Mouse (Mus musculus) intestine, embryonic 14.5 days (tissue): ENCODE data around the gene Adgrb2. TPM values are rescaled to one million over a fixed set of nuclear protein-coding genes. Genes with fewer than 3 reads are reported as not detected.

ENCODE experiments used
- ATAC-seq: fragments of 200-750 bp; cut with Nextera tagmentation; replicated peaks from 2 replicates; pipeline ENCODE4 v1.8.0; 2017; ENCODE audit warnings: low read depth, moderate number of reproducible peaks, moderate TSS enrichment, moderate library complexity; ENCODE audit not compliant: low FRiP score, low TSS enrichment
- DNase-seq: peaks from one replicate; pipeline ENCODE4 v3.0.0-alpha.2; 2018; ENCODE audit warnings: low spot score
- H3K27ac ChIP-seq: fragments of 300-500 bp; sonication (generic); 2 replicates; pipeline ENCODE4 v1.5.1; 2014; ENCODE audit warnings: low read depth, mild to moderate bottlenecking, control low read depth
- H3K27me3 ChIP-seq: fragments of 300-500 bp; sonication (generic); replicated peaks from 2 replicates; pipeline ENCODE4 v1.6.1; 2014; ENCODE audit warnings: low read length, control low read depth; ENCODE audit not compliant: control insufficient read depth, insufficient read depth
- H3K36me3 ChIP-seq: fragments of 300-500 bp; sonication (generic); 2 replicates; pipeline ENCODE4 v1.6.1; 2014; ENCODE audit warnings: low read length, control low read depth; ENCODE audit not compliant: control insufficient read depth, insufficient read depth
- H3K4me1 ChIP-seq: fragments of 300-500 bp; sonication (generic); replicated peaks from 2 replicates; pipeline ENCODE4 v1.6.1; 2014; ENCODE audit warnings: low read length, control low read depth, mixed read lengths; ENCODE audit not compliant: control insufficient read depth, insufficient read depth
- H3K4me2 ChIP-seq: fragments of 300-500 bp; sonication (generic); 2 replicates; pipeline ENCODE4 v1.6.1; 2014; ENCODE audit warnings: low read length
- H3K4me3 ChIP-seq: fragments of 300-500 bp; sonication (generic); 2 replicates; pipeline ENCODE4 v1.5.1; 2014; ENCODE audit warnings: low read depth, low read length, control low read depth, mixed read lengths
- H3K9ac ChIP-seq: fragments of 300-500 bp; sonication (generic); 2 replicates; pipeline ENCODE4 v1.6.1; 2014; ENCODE audit warnings: mild to moderate bottlenecking, low read length
- H3K9me3 ChIP-seq: fragments of 300-500 bp; sonication (generic); 2 replicates; pipeline ENCODE4 v1.6.1; 2016; ENCODE audit warnings: low read length, control low read depth; ENCODE audit not compliant: control insufficient read depth
- WGBS: fragments of 180-500 bp; shearing (Covaris S2); extraction: QIAGEN DNeasy Blood & Tissue Kit; methylation state at CpG from one replicate; pipeline ENCODE4 v1.1.7; 2014; 5-methylcytosine and 5-hydroxymethylcytosine counted together
- polyA plus RNA-seq: library from polyadenylated mRNA; unstranded; fragments of >200 nt; fragmentation: Nextera tagmentation; extraction: Ambion mirVana; gene quantifications from 2 replicates; pipeline ENCODE4 v1.2.1, GENCODE M21; 2014

Adgrb2 gene
- polyA plus RNA-seq: 2.7 and 2.9 TPM in 2 replicates

DNA sequence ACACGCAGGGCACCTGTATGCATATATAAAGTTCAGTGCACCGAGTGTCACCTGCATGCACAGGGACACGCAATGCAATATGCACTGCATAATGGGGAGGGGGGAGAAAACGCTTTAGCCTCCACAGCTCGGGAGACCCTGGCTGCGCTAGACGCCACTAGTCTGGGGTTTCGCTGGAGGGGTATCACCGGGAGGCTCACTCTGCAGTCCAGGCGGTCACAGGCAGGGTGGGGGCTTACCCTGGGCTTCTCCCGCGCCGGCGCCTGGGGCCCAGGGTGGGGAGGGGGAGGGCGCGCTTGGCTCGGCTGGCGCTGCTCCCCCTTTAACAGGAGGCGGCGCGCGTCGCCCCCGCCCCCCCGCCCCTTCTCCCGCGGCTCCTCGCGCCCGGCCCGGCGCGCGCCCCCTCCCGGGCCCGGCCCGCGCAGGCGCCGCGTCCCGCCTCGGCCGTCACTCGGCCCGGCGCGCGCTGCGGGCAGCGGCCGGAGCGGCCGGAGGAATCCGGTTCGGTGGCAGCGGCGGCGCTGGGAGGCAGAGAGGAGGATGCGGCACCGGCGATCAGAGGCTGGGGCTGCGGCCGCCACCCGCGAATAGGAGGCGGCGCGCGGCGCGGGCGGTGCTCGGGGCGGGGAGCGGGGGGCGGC is at the start of gene Adgrb2:
Gene Adgrb2, plus strand, starts transcription at position 450 of the 641 bp plus-strand sequence.
- Histone ChIP-seq H3K4me2 (peak within 1 kb of the TSS; percentile 91), H3K4me3 (peak within 1 kb of the TSS; percentile 60), H3K9me3 (no peaks in the 10 kb centered on the region), H3K36me3 (no peaks in the 10 kb centered on the region), H3K27me3 (peaks cover 59% of the 10 kb centered on the region), H3K4me1 (peaks cover 21% of the 10 kb centered on the region), H3K9ac (peak within 1 kb of the TSS; percentile 60), H3K27ac (no peak within 1 kb of the TSS)
- WGBS: 1% methylated on average over 15 of the region's 77 CpGs
- ATAC-seq: peak; percentile 32; the same call in 1 of the 2 replicates
- DNase-seq: peak; percentile 72

DNA sequence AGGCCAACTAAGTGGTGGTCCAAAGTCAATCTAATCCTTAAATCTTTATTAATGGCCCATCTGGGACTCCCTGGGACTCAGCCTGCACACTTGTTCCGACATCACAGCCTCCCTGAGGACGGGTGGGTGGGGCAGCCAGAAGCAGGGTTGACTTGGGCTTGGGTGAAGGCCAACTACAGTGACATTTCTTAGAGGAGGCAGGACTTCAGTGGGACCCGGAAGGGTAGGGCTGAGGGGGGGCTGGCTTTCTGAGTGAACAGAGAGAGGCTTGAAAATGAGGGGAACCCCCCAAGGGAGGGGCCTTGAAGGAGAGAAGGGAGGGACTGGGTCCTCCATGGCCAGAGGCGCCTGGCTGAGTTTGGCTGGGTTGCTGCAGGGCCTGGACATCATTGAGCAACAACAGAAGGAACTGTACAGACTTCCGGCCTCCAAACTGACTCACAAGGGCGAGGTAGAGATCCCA is 33.3 kb upstream of the Adgrb2 start:
- WGBS: 75% methylated on average over 6 of the region's 6 CpGs
- Histone ChIP-seq H3K27ac (no peak overlapping the region), H3K4me1 (no peaks in the 10 kb centered on the region), H3K27me3 (no peaks in the 10 kb centered on the region), H3K9ac (no peak overlapping the region), H3K9me3 (no peaks in the 10 kb centered on the region), H3K4me2 (no peak overlapping the region), H3K36me3 (no peaks in the 10 kb centered on the region), H3K4me3 (no peak overlapping the region)
- DNase-seq: no peak
- ATAC-seq: no peak

DNA sequence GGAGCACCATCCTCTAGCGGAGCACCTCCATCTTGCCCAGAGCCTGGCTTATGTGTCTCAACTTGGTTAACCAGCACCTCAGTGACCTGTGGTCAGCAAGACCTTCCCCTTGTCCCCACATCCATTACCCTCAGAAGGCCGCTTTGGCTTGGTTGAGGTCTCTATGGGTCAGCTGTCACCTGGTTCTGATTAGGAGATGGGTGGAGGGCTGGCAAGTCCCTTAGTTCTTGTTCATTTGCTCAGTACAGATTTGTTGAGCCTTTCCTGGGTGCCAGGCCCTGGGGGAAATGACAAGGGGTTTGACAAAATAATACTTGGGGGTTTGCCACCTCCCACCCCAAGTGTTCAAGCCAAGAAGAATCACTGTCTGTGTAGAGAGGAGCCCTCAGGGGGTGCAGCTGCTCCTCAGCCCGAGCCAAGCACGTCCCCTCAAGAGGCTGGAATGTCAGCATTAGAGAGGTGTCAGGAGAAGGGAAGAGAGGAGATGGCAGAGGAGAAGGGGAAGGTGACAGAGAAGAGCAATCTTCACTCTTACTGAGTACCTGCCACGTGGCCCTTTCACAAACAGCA is 32.3 kb upstream of the Adgrb2 start:
- H3K4me2 ChIP-seq: no peak overlapping the region
- no peaks in the 10 kb centered on the region for H3K9me3 ChIP-seq
- H3K9ac ChIP-seq: no peak overlapping the region
- H3K4me3 ChIP-seq: no peak overlapping the region
- H3K27ac ChIP-seq: no peak overlapping the region
- DNase-seq (no peak), ATAC-seq (no peak)
- H3K36me3 ChIP-seq: no peaks in the 10 kb centered on the region
- H3K4me1 ChIP-seq: no peaks in the 10 kb centered on the region
- WGBS: 61% methylated on average over 5 of the region's 5 CpGs
- no peaks in the 10 kb centered on the region for H3K27me3 ChIP-seq

DNA sequence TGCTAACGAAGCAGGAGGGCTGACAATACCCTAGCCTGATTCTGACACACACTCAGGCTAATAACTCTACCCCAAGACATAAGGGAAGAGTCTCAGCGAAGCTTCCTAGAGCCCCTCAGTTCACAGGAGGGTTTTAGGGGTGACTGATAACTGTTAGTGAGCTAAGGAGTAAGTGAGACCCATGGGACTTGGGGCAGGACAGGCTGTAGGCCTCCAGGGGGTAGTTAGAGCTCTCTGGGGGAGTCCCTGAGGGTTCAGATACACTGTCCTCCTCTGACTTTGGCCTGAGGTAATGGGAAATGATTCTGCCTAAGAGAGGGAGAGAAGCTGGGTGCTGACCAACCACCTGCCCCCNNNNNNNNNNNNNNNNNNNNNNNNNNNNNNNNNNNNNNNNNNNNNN is 30.1 kb upstream of the Adgrb2 start:
- H3K36me3 ChIP-seq: no peaks in the 10 kb centered on the region
- 58% methylated on average over 2 of the region's 2 CpGs for WGBS
- no peaks in the 10 kb centered on the region for H3K9me3 ChIP-seq
- H3K27ac ChIP-seq: no peak overlapping the region
- DNase-seq: no peak
- H3K9ac ChIP-seq: no peak overlapping the region
- H3K4me1 ChIP-seq: no peaks in the 10 kb centered on the region
- no peak for ATAC-seq
- H3K4me2 ChIP-seq: no peak overlapping the region
- H3K27me3 ChIP-seq: no peaks in the 10 kb centered on the region
- no peak overlapping the region for H3K4me3 ChIP-seq

DNA sequence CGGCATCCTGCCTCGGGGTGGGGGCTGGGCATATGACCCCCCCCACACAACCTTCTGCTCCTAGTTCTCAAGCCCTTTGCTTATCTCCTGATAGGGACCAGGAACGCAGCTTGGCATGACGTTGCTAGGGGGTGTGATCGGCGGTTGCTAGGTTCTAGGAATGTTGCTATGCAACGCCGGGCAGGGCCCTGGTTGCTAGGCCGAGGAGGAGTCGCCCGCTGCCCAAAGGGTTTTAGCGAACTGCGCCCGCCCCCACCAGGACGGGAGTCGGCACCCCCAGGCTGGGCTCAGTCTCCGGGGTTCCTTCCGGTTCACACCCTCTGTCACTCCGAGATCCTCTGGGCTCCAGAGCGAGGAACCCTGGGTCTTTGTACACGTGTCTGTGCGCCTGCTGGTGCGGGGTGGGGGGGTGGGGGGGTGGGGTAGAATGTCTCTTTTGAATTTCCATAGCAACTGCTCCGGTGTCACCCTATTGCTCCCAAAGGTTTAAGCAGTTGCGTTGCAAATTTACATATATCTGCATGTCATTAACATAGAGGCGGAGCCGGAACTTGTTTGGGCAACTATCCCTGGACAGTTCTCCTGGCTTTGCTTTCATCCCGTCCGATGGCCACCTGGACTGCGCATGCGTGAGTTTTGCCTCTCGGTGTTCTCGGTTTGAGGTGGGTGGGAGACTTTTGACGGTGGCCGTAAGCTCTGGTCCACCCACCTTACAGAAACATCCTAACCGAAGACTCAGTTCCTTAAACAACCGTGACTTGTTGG is 24.3 kb upstream of the Adgrb2 start:
- peak overlapping the region; percentile 40 for H3K4me3 ChIP-seq
- DNase-seq: peak; percentile 87
- no peaks in the 10 kb centered on the region for H3K9me3 ChIP-seq
- H3K27ac ChIP-seq: no peak overlapping the region
- no peaks in the 10 kb centered on the region for H3K36me3 ChIP-seq
- H3K27me3 ChIP-seq: no peaks in the 10 kb centered on the region
- peak; percentile 70 for ATAC-seq
- WGBS: 1% methylated on average over 37 of the region's 37 CpGs
- peak overlapping the region; percentile 94 for H3K4me2 ChIP-seq
- no peaks in the 10 kb centered on the region for H3K4me1 ChIP-seq
- H3K9ac ChIP-seq: 0 out of 2 replicates have a peak overlapping the region, but pooled peaks have one; percentile 1

DNA sequence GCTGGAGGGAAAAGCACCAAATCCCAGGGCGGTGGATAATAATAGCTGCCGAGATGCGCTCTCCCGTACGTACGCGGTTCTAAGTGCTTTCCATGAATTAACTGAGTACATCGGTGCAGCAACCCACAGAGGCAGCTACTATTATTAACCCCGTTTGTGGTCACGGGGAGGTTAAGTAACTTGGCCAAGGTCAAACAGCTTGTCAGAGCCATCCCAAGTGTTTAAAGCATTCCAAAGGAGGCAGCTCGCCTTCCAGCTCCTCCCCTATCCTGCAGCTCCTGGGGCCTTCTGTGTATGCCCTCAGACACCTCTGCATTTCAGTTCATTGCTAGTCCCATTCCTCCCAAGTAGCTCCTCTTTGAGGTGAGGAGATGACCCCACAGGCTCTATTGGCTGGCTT is 19.4 kb upstream of the Adgrb2 start:
- no peak for DNase-seq
- H3K4me1 ChIP-seq: no peaks in the 10 kb centered on the region
- no peak overlapping the region for H3K4me3 ChIP-seq
- H3K36me3 ChIP-seq: no peaks in the 10 kb centered on the region
- H3K4me2 ChIP-seq: no peak overlapping the region
- no peak for ATAC-seq
- no peaks in the 10 kb centered on the region for H3K9me3 ChIP-seq
- H3K27me3 ChIP-seq: no peaks in the 10 kb centered on the region
- no peak overlapping the region for H3K27ac ChIP-seq
- H3K9ac ChIP-seq: no peak overlapping the region
- WGBS: 61% methylated on average over 11 of the region's 11 CpGs

DNA sequence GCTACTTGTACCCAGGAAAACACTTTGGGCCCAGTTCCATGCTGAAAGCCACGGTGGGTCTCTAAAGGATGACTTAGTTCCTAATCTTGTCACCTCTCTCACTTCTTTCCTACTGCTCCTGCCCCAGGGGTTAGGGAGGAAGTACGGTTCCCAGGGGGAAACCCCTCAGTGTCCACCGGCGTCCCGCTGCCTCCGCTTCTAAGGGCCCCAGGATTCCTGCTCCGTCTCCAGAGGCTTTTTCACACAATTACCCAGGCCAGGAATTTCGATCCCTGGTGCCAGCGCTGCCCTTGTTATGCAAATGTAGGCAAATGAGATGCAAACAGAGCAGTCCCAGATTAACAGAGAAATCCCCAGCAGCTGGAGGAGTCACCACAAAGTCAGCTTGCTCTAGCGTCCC is 18.5 kb upstream of the Adgrb2 start:
- Histone ChIP-seq H3K9me3 (no peaks in the 10 kb centered on the region), H3K36me3 (no peaks in the 10 kb centered on the region), H3K4me2 (no peak overlapping the region), H3K27ac (no peak overlapping the region), H3K27me3 (no peaks in the 10 kb centered on the region), H3K4me1 (no peaks in the 10 kb centered on the region), H3K9ac (no peak overlapping the region), H3K4me3 (no peak overlapping the region)
- ATAC-seq (no peak), DNase-seq (no peak)
- 47% methylated on average over 10 of the region's 10 CpGs for WGBS

DNA sequence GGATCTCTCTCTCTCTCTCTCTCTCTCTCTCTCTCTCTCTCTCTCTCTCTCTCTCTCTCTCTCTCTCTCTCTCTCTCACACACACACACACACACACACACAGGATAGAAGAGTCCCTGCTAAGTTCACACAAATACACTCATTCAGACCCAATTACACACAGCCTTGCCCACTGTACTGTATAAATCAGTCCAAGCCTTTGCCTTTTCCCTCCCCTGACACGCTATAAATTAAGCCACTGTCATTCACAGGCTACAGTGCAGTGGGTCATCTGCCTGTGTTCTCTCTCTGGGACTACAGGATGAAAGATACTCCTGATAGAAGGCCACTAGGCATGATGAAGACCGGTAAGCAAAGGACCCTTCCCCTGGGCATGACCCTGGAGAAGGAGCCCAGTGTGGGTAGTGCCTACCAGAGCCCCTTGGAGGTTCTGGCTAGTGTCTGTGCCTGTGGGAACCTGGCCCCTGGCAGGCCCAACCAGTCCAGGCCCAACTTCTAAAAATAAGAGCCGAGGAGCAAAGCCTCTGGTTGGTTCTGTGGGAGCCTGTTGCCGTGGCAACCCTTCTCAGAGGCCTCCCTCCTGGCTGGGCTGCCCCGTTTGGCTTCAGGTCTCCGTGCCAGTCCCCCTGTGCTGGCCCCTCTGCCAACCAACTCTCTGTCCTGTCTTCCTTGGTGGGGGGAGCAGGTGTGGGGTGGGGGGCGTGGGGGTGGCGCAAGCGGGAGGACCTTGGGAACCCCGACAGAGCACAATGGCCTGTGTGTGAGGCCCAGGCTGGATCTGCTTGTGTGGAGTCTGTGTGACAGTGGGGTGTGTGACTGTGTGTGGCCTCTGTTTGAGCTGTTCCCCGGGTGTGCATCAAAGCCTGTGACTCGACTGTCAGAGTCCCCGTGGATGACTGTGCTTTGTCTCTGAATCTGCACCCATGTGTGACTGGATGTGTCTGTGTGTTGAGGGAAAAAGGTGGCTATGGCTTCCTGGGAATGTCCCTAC is 17.4 kb upstream of the Adgrb2 start:
- Histone ChIP-seq H3K9ac (no peak overlapping the region), H3K9me3 (no peaks in the 10 kb centered on the region), H3K27ac (no peak overlapping the region), H3K4me2 (no peak overlapping the region), H3K27me3 (no peaks in the 10 kb centered on the region; the same call in 1 of the 2 replicates), H3K4me1 (no peaks in the 10 kb centered on the region), H3K36me3 (no peaks in the 10 kb centered on the region), H3K4me3 (no peak overlapping the region)
- WGBS: 41% methylated on average over 13 of the region's 13 CpGs
- no peak for DNase-seq
- 0 out of 2 replicates have a peak, but pooled peaks have one; percentile 43 for ATAC-seq
